Mouse (Mus musculus) urinary bladder, postnatal 25 days (tissue): Measurements from ENCODE around the gene Rab37.

Source experiments
- DNase-seq: peaks from one replicate; pipeline ENCODE4 v3.0.0; 2022; ENCODE audit warnings: low spot score

The Rab37 gene

GRCm38 (mm10) chr11:115167631-115168249, 76.5 kb downstream of the Rab37 start:
- DNase-seq, result no peak

- no peak for DNase-seq
These were observed 78.2 kb downstream of the Rab37 start for GRCm38 (mm10) chr11:115169430-115169829.

GRCm38 (mm10) chr11:115171125-115171524, 79.9 kb downstream of the Rab37 start:
- no peak for DNase-seq

GRCm38 (mm10) chr11:115172825-115173287, 81.6 kb downstream of the Rab37 start:
- no peak for DNase-seq

GRCm38 (mm10) chr11:115173549-115174339, 82.5 kb downstream of the Rab37 start:
- no peak for DNase-seq

GRCm38 (mm10) chr11:115176399-115177190, 85.4 kb downstream of the Rab37 start:
- DNase-seq, result no peak

- DNase-seq, result no peak
These were observed 86.4 kb downstream of the Rab37 start for GRCm38 (mm10) chr11:115177559-115178195.

GRCm38 (mm10) chr11:115178766-115179165, 87.5 kb downstream of the Rab37 start:
- DNase-seq, result no peak

- no peak for DNase-seq
These were observed 88.0 kb downstream of the Rab37 start for GRCm38 (mm10) chr11:115179191-115179590.

GRCm38 (mm10) chr11:115179881-115180280, 88.7 kb downstream of the Rab37 start:
- DNase-seq, result no peak

GRCm38 (mm10) chr11:115181913-115182638, 90.8 kb downstream of the Rab37 start:
- DNase-seq, result peak; percentile 92

GRCm38 (mm10) chr11:115184973-115185372, 93.7 kb downstream of the Rab37 start:
- DNase-seq, result no peak

- peak; percentile 99 for DNase-seq
These were observed 96.0 kb downstream of the Rab37 start, which contains the start of gene Tmem104 for GRCm38 (mm10) chr11:115187224-115187639. Tmem104 (plus strand) TSS chr11:115187487.

- no peak for DNase-seq
These were observed 96.5 kb downstream of the Rab37 start, which contains the start of gene Nat9 for GRCm38 (mm10) chr11:115187693-115188092. Nat9 (minus strand) TSS chr11:115187859.

GRCm38 (mm10) chr11:115188539-115189231, 97.5 kb downstream of the Rab37 start:
- no peak for DNase-seq

GRCm38 (mm10) chr11:115189304-115189703, 98.1 kb downstream of the Rab37 start:
- no peak for DNase-seq

GRCm38 (mm10) chr11:115192180-115192579, 100.9 kb downstream of the Rab37 start:
- no peak for DNase-seq

GRCm38 (mm10) chr11:115194693-115195092, 103.5 kb downstream of the Rab37 start:
- no peak for DNase-seq

GRCm38 (mm10) chr11:115195933-115196332, 104.7 kb downstream of the Rab37 start:
- DNase-seq, result no peak

- DNase-seq, result no peak
These were observed 106.3 kb downstream of the Rab37 start for GRCm38 (mm10) chr11:115197558-115197957.
